Mouse (Mus musculus): ENCODE data around the gene Klrg1. TPM values are rescaled to one million over a fixed set of nuclear protein-coding genes. Genes with fewer than 3 reads are reported as not detected.

The Klrg1 gene
- 10.5 TPM for polyA plus RNA-seq (2017; shearing (Covaris generic))

GRCm38 (mm10) chr6:122282782-122283181, at the start of gene Klrg1:
Gene Klrg1 (minus strand): TSS chr6:122282882.

GRCm38 (mm10) chr6:122308505-122309393, 26.1 kb upstream of the Klrg1 start, which contains the start of gene M6pr:
Gene M6pr (plus strand): TSS chr6:122308720.

Other genes starting within 250 kb of the Klrg1 start
- 233 TPM for gene M6pr, start 25.8 kb upstream of the Klrg1 start, polyA plus RNA-seq (2017; shearing (Covaris generic))
- gene Phc1, start 57.7 kb upstream of the Klrg1 start, polyA plus RNA-seq (2017; shearing (Covaris generic)) = 9.2 TPM
- gene Rimklb, start 215.9 kb upstream of the Klrg1 start, polyA plus RNA-seq (2017; shearing (Covaris generic)) = 0.87 TPM
- not detected for gene Mfap5, start 223.0 kb upstream of the Klrg1 start, polyA plus RNA-seq (2017; shearing (Covaris generic))

Measured in effector memory CD4-positive, alpha-beta T cell, adult 7 months (primary cell).